Mouse (Mus musculus) forebrain, embryonic 11.5 days (tissue): Measurements from ENCODE around the gene Pianp. TPM values are rescaled to one million over a fixed set of nuclear protein-coding genes. Genes with fewer than 3 reads are reported as not detected.

Source experiments
- ATAC-seq: fragments of 200-750 bp; cut with Nextera tagmentation; replicated peaks from 2 replicates; pipeline ENCODE4 v1.8.0; 2017; ENCODE audit warnings: moderate TSS enrichment; ENCODE audit not compliant: low FRiP score
- DNase-seq: peaks from one replicate; pipeline ENCODE4 v3.0.0-alpha.2; 2017; ENCODE audit warnings: low spot score
- H3K27ac ChIP-seq: fragments of 300-500 bp; sonication (generic); 2 replicates; pipeline ENCODE4 v1.5.1; 2014; ENCODE audit warnings: low read depth, low read length
- H3K27me3 ChIP-seq: fragments of 300-500 bp; sonication (generic); 2 replicates; pipeline ENCODE4 v1.6.1; 2014; ENCODE audit warnings: mild to moderate bottlenecking, low read length, mixed read lengths; ENCODE audit not compliant: control insufficient read depth, insufficient read depth
- H3K36me3 ChIP-seq: fragments of 300-500 bp; sonication (generic); 2 replicates; pipeline ENCODE4 v1.6.1; 2014; ENCODE audit warnings: mild to moderate bottlenecking, low read length, moderate library complexity, mixed read lengths; ENCODE audit not compliant: control insufficient read depth, insufficient read depth
- H3K4me1 ChIP-seq: fragments of 300-500 bp; sonication (generic); replicated peaks from 2 replicates; pipeline ENCODE4 v1.6.1; 2014; ENCODE audit warnings: low read length, mixed read lengths; ENCODE audit not compliant: control insufficient read depth, insufficient read depth
- H3K4me2 ChIP-seq: fragments of 300-500 bp; sonication (generic); 2 replicates; pipeline ENCODE4 v1.6.1; 2014; ENCODE audit warnings: low read depth, mild to moderate bottlenecking, low read length, moderate library complexity, mixed read lengths; ENCODE audit not compliant: severe bottlenecking
- H3K4me3 ChIP-seq: fragments of 300-500 bp; sonication (generic); 2 replicates; pipeline ENCODE4 v1.5.1; 2014; ENCODE audit warnings: low read depth, low read length
- H3K9ac ChIP-seq: fragments of 300-500 bp; sonication (generic); 2 replicates; pipeline ENCODE4 v1.6.1; 2014; ENCODE audit warnings: low read length
- H3K9me3 ChIP-seq: fragments of 300-500 bp; sonication (generic); 2 replicates; pipeline ENCODE4 v1.6.1; 2016; ENCODE audit warnings: low read length, mixed read lengths; ENCODE audit not compliant: control insufficient read depth
- WGBS: fragments of 180-500 bp; shearing (Covaris S2); extraction: QIAGEN DNeasy Blood & Tissue Kit; methylation state at CpG from one replicate; pipeline ENCODE4 v1.1.7; 2014; 5-methylcytosine and 5-hydroxymethylcytosine counted together
- polyA plus RNA-seq: library from polyadenylated mRNA; unstranded; fragments of >200 nt; fragmentation: Nextera tagmentation; extraction: Ambion mirVana; gene quantifications from 2 replicates; pipeline ENCODE4 v1.2.1, GENCODE M21; 2014

Pianp gene
- polyA plus RNA-seq, 1 experiment from 2014 or later, result 2.5 TPM

- peaks cover 3% of the 10 kb centered on the region; the same call in 1 of the 2 replicates for H3K36me3 ChIP-seq
- 93% methylated on average over 7 of the region's 7 CpGs for WGBS
- DNase-seq, result no peak
- H3K27ac ChIP-seq, result no peak overlapping the region
- ATAC-seq, result no peak
- peaks cover 2% of the 10 kb centered on the region; the same call in 1 of the 2 replicates for H3K4me1 ChIP-seq
- H3K4me2 ChIP-seq, result no peak overlapping the region
- H3K4me3 ChIP-seq, result no peak overlapping the region
- H3K27me3 ChIP-seq, result no peaks in the 10 kb centered on the region
- H3K9ac ChIP-seq, result no peak overlapping the region
- H3K9me3 ChIP-seq, result no peaks in the 10 kb centered on the region
Observed at GRCm38 (mm10) chr6:125041047-125041446, 44.6 kb downstream of the Pianp start.

- H3K27ac ChIP-seq, result no peak overlapping the region
- H3K36me3 ChIP-seq, result peaks cover 3% of the 10 kb centered on the region; the same call in 1 of the 2 replicates
- no peak overlapping the region for H3K4me2 ChIP-seq
- 96% methylated on average over 7 of the region's 7 CpGs for WGBS
- no peaks in the 10 kb centered on the region for H3K9me3 ChIP-seq
- DNase-seq (no peak), ATAC-seq (no peak)
- no peak overlapping the region for H3K4me3 ChIP-seq
- peaks cover 2% of the 10 kb centered on the region; the same call in 1 of the 2 replicates for H3K4me1 ChIP-seq
- no peak overlapping the region for H3K9ac ChIP-seq
- H3K27me3 ChIP-seq, result no peaks in the 10 kb centered on the region
Observed at GRCm38 (mm10) chr6:125042081-125042480, 45.6 kb downstream of the Pianp start.

GRCm38 (mm10) chr6:125046691-125047090 is 50.2 kb downstream of the Pianp start:
- no peak overlapping the region for H3K4me2 ChIP-seq
- peak; percentile 89 for DNase-seq
- H3K27me3 ChIP-seq, result no peaks in the 10 kb centered on the region
- 46% methylated on average over 5 of the region's 5 CpGs for WGBS
- peak; percentile 47; the same call in 1 of the 2 replicates for ATAC-seq
- H3K27ac ChIP-seq, result no peak overlapping the region
- H3K4me3 ChIP-seq, result no peak overlapping the region
- peaks cover 6% of the 10 kb centered on the region for H3K36me3 ChIP-seq
- H3K9me3 ChIP-seq, result no peaks in the 10 kb centered on the region
- H3K4me1 ChIP-seq, result no peaks in the 10 kb centered on the region
- H3K9ac ChIP-seq, result no peak overlapping the region

- DNase-seq (peak; percentile 55), ATAC-seq (no peak)
- WGBS, result 31% methylated on average over 20 of the region's 20 CpGs
Observed at GRCm38 (mm10) chr6:125049678-125050077, 53.2 kb downstream of the Pianp start, which contains the start of gene Acrbp. Acrbp (plus strand) TSS chr6:125049689.

GRCm38 (mm10) chr6:125051237-125051636 is 54.7 kb downstream of the Pianp start:
- no peak for ATAC-seq
- DNase-seq, result no peak
- no peak overlapping the region for H3K4me3 ChIP-seq
- H3K27me3 ChIP-seq, result no peaks in the 10 kb centered on the region
- H3K9ac ChIP-seq, result no peak overlapping the region
- no peak overlapping the region for H3K4me2 ChIP-seq
- no peaks in the 10 kb centered on the region for H3K9me3 ChIP-seq
- H3K4me1 ChIP-seq, result no peaks in the 10 kb centered on the region
- WGBS, result 66% methylated on average over 5 of the region's 5 CpGs
- no peak overlapping the region for H3K27ac ChIP-seq
- peaks cover 3% of the 10 kb centered on the region for H3K36me3 ChIP-seq

More at GRCm38 (mm10) chr6:125049678-125050077, 53.2 kb downstream of the Pianp start, which contains the start of gene Acrbp:
- Histone ChIP-seq H3K27ac (no peak within 1 kb of the TSS), H3K4me2 (no peak within 1 kb of the TSS), H3K27me3 (no peaks in the 10 kb centered on the region), H3K4me1 (no peaks in the 10 kb centered on the region), H3K9ac (no peak within 1 kb of the TSS), H3K9me3 (no peaks in the 10 kb centered on the region), H3K36me3 (peaks cover 4% of the 10 kb centered on the region), H3K4me3 (no peak within 1 kb of the TSS)

Other genes starting within 250 kb of the Pianp start
- gene Gm45234, start 240.7 kb upstream of the Pianp start, polyA plus RNA-seq, result not detected in 2 replicates
- 13.9 and 14.4 TPM in 2 replicates for gene Atn1, start 240.2 kb upstream of the Pianp start, polyA plus RNA-seq
- gene Eno2, start 227.0 kb upstream of the Pianp start, polyA plus RNA-seq, result 5.8 and 6.0 TPM in 2 replicates
- 4.5 and 6.8 TPM in 2 replicates for gene Lrrc23, start 217.0 kb upstream of the Pianp start, polyA plus RNA-seq
- 7.5 and 8.4 TPM in 2 replicates for gene Spsb2, start 188.0 kb upstream of the Pianp start, polyA plus RNA-seq
- 875 and 885 TPM in 2 replicates for gene Tpi1, start 182.4 kb upstream of the Pianp start, polyA plus RNA-seq
- gene Usp5, start 167.2 kb upstream of the Pianp start, polyA plus RNA-seq, result 182 and 184 TPM in 2 replicates
- 276 and 307 TPM in 2 replicates for gene Cdca3, start 167.1 kb upstream of the Pianp start, polyA plus RNA-seq
- gene Gnb3, start 156.4 kb upstream of the Pianp start, polyA plus RNA-seq, result 0.71 and 1.1 TPM in 2 replicates
- gene P3h3, start 138.9 kb upstream of the Pianp start, polyA plus RNA-seq, result 17.3 and 17.8 TPM in 2 replicates
- gene Gpr162, start 132.7 kb upstream of the Pianp start, polyA plus RNA-seq, result 2.7 and 2.8 TPM in 2 replicates
- gene Cd4, start 108.5 kb upstream of the Pianp start, polyA plus RNA-seq, result not detected in 2 replicates
- 2.3 and 2.5 TPM in 2 replicates for gene Lag3, start 85.0 kb upstream of the Pianp start, polyA plus RNA-seq
- gene Ptms, start 76.6 kb upstream of the Pianp start, polyA plus RNA-seq, result 369 and 455 TPM in 2 replicates
- 450 and 480 TPM in 2 replicates for gene Mlf2, start 65.3 kb upstream of the Pianp start, polyA plus RNA-seq
- gene Cops7a, start 31.2 kb upstream of the Pianp start, polyA plus RNA-seq, result 111 and 122 TPM in 2 replicates
- gene Zfp384, start 12.5 kb downstream of the Pianp start, polyA plus RNA-seq, result 9.0 and 10.2 TPM in 2 replicates
- gene Ing4, start 43.1 kb downstream of the Pianp start, polyA plus RNA-seq, result 126 and 135 TPM in 2 replicates
- 14.6 and 15.8 TPM in 2 replicates for gene Acrbp, start 53.0 kb downstream of the Pianp start, polyA plus RNA-seq
- gene Lpar5, start 71.2 kb downstream of the Pianp start, polyA plus RNA-seq, result 0.21 and 0.36 TPM in 2 replicates
- gene Chd4, start 99.3 kb downstream of the Pianp start, polyA plus RNA-seq, result 124 and 131 TPM in 2 replicates
- 65.4 and 70.3 TPM in 2 replicates for gene Nop2, start 135.2 kb downstream of the Pianp start, polyA plus RNA-seq
- gene Iffo1, start 148.5 kb downstream of the Pianp start, polyA plus RNA-seq, result 10.5 and 12.3 TPM in 2 replicates
- 2,700 and 2,872 TPM in 2 replicates for gene Gapdh, start 169.8 kb downstream of the Pianp start, polyA plus RNA-seq
- gene Ncapd2, start 195.0 kb downstream of the Pianp start, polyA plus RNA-seq, result 225 and 271 TPM in 2 replicates
- gene Mrpl51, start 195.1 kb downstream of the Pianp start, polyA plus RNA-seq, result 195 and 197 TPM in 2 replicates
- gene Vamp1, start 218.9 kb downstream of the Pianp start, polyA plus RNA-seq, result 1.9 and 2.1 TPM in 2 replicates
- 1.1 and 1.8 TPM in 2 replicates for gene Tapbpl, start 235.2 kb downstream of the Pianp start, polyA plus RNA-seq
- gene Cd27, start 240.3 kb downstream of the Pianp start, polyA plus RNA-seq, result 1.3 and 2.3 TPM in 2 replicates